In genomic region chr17:49539204-49539603, GRCm38 (mm10) we compare ENCODE assay signal across 8 mouse cellular contexts. TPM values are rescaled to one million over a fixed set of nuclear protein-coding genes. Genes with fewer than 3 reads are reported as not detected.
DNase-seq lines count a peak whose midpoint lies in the region; ATAC-seq and TF ChIP-seq lines count a peak whose summit lies in the region.

No protein-coding gene starts in this region.

- DNase-seq in 3134 (ENCODE audit: extremely low read depth, insufficient read length, low spot score), result peak; percentile 56
- DNase-seq in brain, embryonic 14.5 days (ENCODE audit: low read depth), result peak; percentile 96
- DNase-seq in heart, postnatal 0 days (ENCODE audit: low spot score), result peak; percentile 37
- DNase-seq in layer of hippocampus, adult 18-20 months (ENCODE audit: low spot score in 2 of 2), result peak; percentile 62 to 72
- DNase-seq in lung, postnatal 25 days (ENCODE audit: low spot score), result peak; percentile 64
- DNase-seq in stomach, postnatal 0 days (ENCODE audit: low spot score), result peak; percentile 31
- no peak for DNase-seq in thymus, postnatal 10 days (ENCODE audit: low spot score in 2 of 2)
- no peak for DNase-seq in urinary bladder, postnatal 25 days (ENCODE audit: low spot score)

- TF ChIP-seq EP300 in heart, postnatal 0 days (IDR thresholded peaks at IDR 0.05; ENCODE audit: low read depth), result no peak
- no peak for TF ChIP-seq EP300 in stomach, postnatal 0 days (optimal IDR thresholded peaks at IDR 0.05)

- no peak overlapping the region for H3K9ac ChIP-seq in heart, postnatal 0 days (replicated peaks; ENCODE audit: low read depth, low read length)
- H3K9ac ChIP-seq in stomach, postnatal 0 days (ENCODE audit: low read length), result no peak overlapping the region

- H3K27ac ChIP-seq in heart, postnatal 0 days (ENCODE audit: low read depth), result no peak overlapping the region
- no peak overlapping the region for H3K27ac ChIP-seq in stomach, postnatal 0 days (replicated peaks)

- TF ChIP-seq POLR2A in brain, embryonic 14.5 days (IDR thresholded peaks at IDR 0.05; ENCODE audit: borderline replicate concordance, extremely low read depth, insufficient read depth, insufficient read length, poor library complexity, severe bottlenecking), result no peak

- H3K36me3 ChIP-seq in heart, postnatal 0 days (replicated peaks; ENCODE audit: control insufficient read depth, insufficient read depth, low read length), result no peaks in the 10 kb centered on the region
- H3K36me3 ChIP-seq in stomach, postnatal 0 days (ENCODE audit: control insufficient read depth, insufficient read depth, low read length), result no peaks in the 10 kb centered on the region

- H3K4me3 ChIP-seq in heart, postnatal 0 days (ENCODE audit: low read depth, low read length), result no peak overlapping the region
- H3K4me3 ChIP-seq in stomach, postnatal 0 days (ENCODE audit: low read depth, low read length), result no peak overlapping the region

- H3K4me1 ChIP-seq in heart, postnatal 0 days (ENCODE audit: control insufficient read depth, insufficient read depth), result no peaks in the 10 kb centered on the region
- H3K4me1 ChIP-seq in stomach, postnatal 0 days (replicated peaks; ENCODE audit: control insufficient read depth, insufficient read depth), result peaks cover 4% of the 10 kb centered on the region; the same call in 1 of the 2 replicates

- no peak for TF ChIP-seq CTCF in brain, embryonic 14.5 days (IDR thresholded peaks at IDR 0.05; ENCODE audit: borderline replicate concordance, extremely low read depth, insufficient read depth, insufficient read length)
- TF ChIP-seq CTCF in heart, postnatal 0 days (IDR thresholded peaks at IDR 0.05; ENCODE audit: low read depth), result no peak
- TF ChIP-seq CTCF in stomach, postnatal 0 days (IDR thresholded peaks at IDR 0.05; ENCODE audit: low read depth), result no peak

- 50% methylated on average over 8 of the region's 8 CpGs for WGBS in heart, postnatal 0 days
- WGBS in stomach, postnatal 0 days, result 3% methylated on average over 8 of the region's 8 CpGs

- ATAC-seq in heart, postnatal 0 days (ENCODE audit: insufficient read depth, low read depth), result peak; percentile 47
- ATAC-seq in stomach, postnatal 0 days (ENCODE audit: low FRiP score, low TSS enrichment), result peak; percentile 62; the same call in 1 of the 2 replicates

- no peaks in the 10 kb centered on the region for H3K27me3 ChIP-seq in heart, postnatal 0 days (ENCODE audit: control insufficient read depth, insufficient read depth, low read length)
- H3K27me3 ChIP-seq in stomach, postnatal 0 days (ENCODE audit: control insufficient read depth, insufficient read depth, low read length), result no peaks in the 10 kb centered on the region

- no peak overlapping the region for H3K4me2 ChIP-seq in heart, postnatal 0 days (ENCODE audit: low read depth, low read length)
- H3K4me2 ChIP-seq in stomach, postnatal 0 days (replicated peaks; ENCODE audit: low read depth), result no peak overlapping the region

- no peaks in the 10 kb centered on the region for H3K9me3 ChIP-seq in heart, postnatal 0 days (replicated peaks; ENCODE audit: control insufficient read depth, low read length)
- H3K9me3 ChIP-seq in stomach, postnatal 0 days (ENCODE audit: control insufficient read depth, low read length), result no peaks in the 10 kb centered on the region

RNA-seq across cellular contexts. Expression of gene Daam2, which starts 24.9 kb away (rescaled TPM):
- 9.4 and 13.9 TPM in 2 replicates for polyA plus RNA-seq in brain, embryonic 14.5 days (2012; rRNA removed)
- 10.5 and 14.5 TPM in 2 replicates for total RNA-seq in heart, postnatal 0 days (2014; rRNA removed; ENCODE audit: low replicate concordance)
- polyA plus RNA-seq in heart, postnatal 0 days (2015; fragmentation: Nextera tagmentation; extraction: Ambion mirVana), result 1.6 and 2.4 TPM in 2 replicates
- 10 to 100 TPM; 67.1 to 69.5 TPM for total RNA-seq in layer of hippocampus, adult 18-20 months (2021)
- 2.5 and 3.2 TPM in 2 replicates for polyA plus RNA-seq in stomach, postnatal 0 days (2015; fragmentation: Nextera tagmentation; extraction: Ambion mirVana)

Comparison
In these comparisons a context has a peak if more than half of its experiments do, and no peak if none do; other contexts are left out.
1. DNase-seq: peak in 3134 (single experiment), brain, embryonic 14.5 days (single experiment), heart, postnatal 0 days (single experiment), layer of hippocampus, adult 18-20 months (2 of 2), lung, postnatal 25 days (single experiment) and stomach, postnatal 0 days (single experiment); none in thymus, postnatal 10 days (0 of 2) and urinary bladder, postnatal 25 days (single experiment).